8 mouse cellular contexts compared by ENCODE assay signal in genomic region chr1:162075831-162076230, GRCm38 (mm10).
DNase-seq lines count a peak whose midpoint lies in the region; ATAC-seq and TF ChIP-seq lines count a peak whose summit lies in the region.
"Had no signal": no experiment of that assay in that cellular context is flagged by ENCODE, and none has a peak within 500 bp of the region (broad histone marks: within the 10 kb centered on the region; RNA-seq: fewer than 3 reads in every experiment).

No protein-coding gene starts in this region.

- WGBS in kidney, embryonic 14.5 days, result 57% methylated on average over 10 of the region's 10 CpGs
- 74% methylated on average over 10 of the region's 10 CpGs for WGBS in kidney, adult 2 months
- WGBS in embryonic facial prominence, embryonic 13.5 days, result 32% methylated on average over 10 of the region's 10 CpGs
- WGBS in midbrain, embryonic 16.5 days, result 61% methylated on average over 10 of the region's 10 CpGs

- TF ChIP-seq CTCF in kidney, adult 2 months (conservative IDR thresholded peaks at IDR 0.05; ENCODE audit: insufficient read depth, insufficient read length, low read depth, low read length), result no peak
- TF ChIP-seq CTCF in brain, embryonic 14.5 days (IDR thresholded peaks at IDR 0.05; ENCODE audit: borderline replicate concordance, extremely low read depth, insufficient read depth, insufficient read length), result no peak

- H3K4me3 ChIP-seq in kidney, embryonic 14.5 days (ENCODE audit: low read length), result no peak overlapping the region
- H3K4me3 ChIP-seq in kidney, adult 2 months (ENCODE audit: insufficient read depth, low read depth, low read length), result no peak overlapping the region
- H3K4me3 ChIP-seq in embryonic facial prominence, embryonic 13.5 days, result no peak overlapping the region
- no peak overlapping the region for H3K4me3 ChIP-seq in midbrain, embryonic 16.5 days (ENCODE audit: low read depth, low read length)

- no peaks in the 10 kb centered on the region for H3K36me3 ChIP-seq in kidney, embryonic 14.5 days (ENCODE audit: control insufficient read depth, insufficient read depth, low read length)
- H3K36me3 ChIP-seq in kidney, adult 2 months (ENCODE audit: control insufficient read depth, insufficient read depth, low read length), result no peaks in the 10 kb centered on the region
- H3K36me3 ChIP-seq in embryonic facial prominence, embryonic 13.5 days, result no peaks in the 10 kb centered on the region
- H3K36me3 ChIP-seq in midbrain, embryonic 16.5 days (ENCODE audit: control insufficient read depth, insufficient read depth, low read length), result 0 out of 2 replicates have a peak, but pooled peaks cover 2% of the 10 kb centered on the region

- ATAC-seq in kidney, embryonic 14.5 days (ENCODE audit: low FRiP score, low TSS enrichment), result no peak
- ATAC-seq in embryonic facial prominence, embryonic 13.5 days (ENCODE audit: insufficient number of reproducible peaks, insufficient read depth, low FRiP score, low TSS enrichment, low read depth), result no peak
- ATAC-seq in midbrain, embryonic 16.5 days, result 0 out of 2 replicates have a peak, but pooled peaks have one; percentile 42

- H3K27ac ChIP-seq in kidney, embryonic 14.5 days (ENCODE audit: low read depth, low read length), result peak overlapping the region; percentile 88
- H3K27ac ChIP-seq in kidney, adult 2 months (ENCODE audit: insufficient read depth, low read depth, low read length), result no peak overlapping the region
- peak overlapping the region; percentile 99 for H3K27ac ChIP-seq in embryonic facial prominence, embryonic 13.5 days
- no peak overlapping the region for H3K27ac ChIP-seq in midbrain, embryonic 16.5 days (ENCODE audit: low read length)

- H3K9ac ChIP-seq in kidney, embryonic 14.5 days (ENCODE audit: low read depth, low read length), result no peak overlapping the region
- peak overlapping the region; percentile 61 for H3K9ac ChIP-seq in embryonic facial prominence, embryonic 13.5 days
- no peak overlapping the region for H3K9ac ChIP-seq in midbrain, embryonic 16.5 days (ENCODE audit: low read depth, low read length)

- H3K27me3 ChIP-seq in kidney, embryonic 14.5 days (ENCODE audit: control insufficient read depth, insufficient read depth, low read length), result no peaks in the 10 kb centered on the region
- no peaks in the 10 kb centered on the region for H3K27me3 ChIP-seq in kidney, adult 2 months (replicated peaks; ENCODE audit: control insufficient read depth, insufficient read depth, low read length)
- H3K27me3 ChIP-seq in embryonic facial prominence, embryonic 13.5 days, result no peaks in the 10 kb centered on the region
- H3K27me3 ChIP-seq in midbrain, embryonic 16.5 days (ENCODE audit: control insufficient read depth, insufficient read depth, low read depth, low read length), result no peaks in the 10 kb centered on the region

- peaks cover 18% of the 10 kb centered on the region for H3K4me1 ChIP-seq in kidney, embryonic 14.5 days (ENCODE audit: control insufficient read depth, insufficient read depth, low read length)
- H3K4me1 ChIP-seq in kidney, adult 2 months (ENCODE audit: control insufficient read depth, insufficient read depth, low read length), result no peaks in the 10 kb centered on the region
- peaks cover 57% of the 10 kb centered on the region for H3K4me1 ChIP-seq in embryonic facial prominence, embryonic 13.5 days
- no peaks in the 10 kb centered on the region for H3K4me1 ChIP-seq in midbrain, embryonic 16.5 days (ENCODE audit: control insufficient read depth, insufficient read depth, low read length)

- no peak for TF ChIP-seq POLR2A in kidney, adult 2 months (IDR thresholded peaks at IDR 0.05; ENCODE audit: low read depth, low read length)
- no peak for TF ChIP-seq POLR2A in brain, embryonic 14.5 days (IDR thresholded peaks at IDR 0.05; ENCODE audit: borderline replicate concordance, extremely low read depth, insufficient read depth, insufficient read length, poor library complexity, severe bottlenecking)

- no peaks in the 10 kb centered on the region for H3K9me3 ChIP-seq in kidney, embryonic 14.5 days (ENCODE audit: control insufficient read depth, low read length)
- H3K9me3 ChIP-seq in embryonic facial prominence, embryonic 13.5 days, result no peaks in the 10 kb centered on the region
- no peaks in the 10 kb centered on the region for H3K9me3 ChIP-seq in midbrain, embryonic 16.5 days (replicated peaks; ENCODE audit: control insufficient read depth, low read length, poor library complexity, severe bottlenecking)

- H3K4me2 ChIP-seq in kidney, embryonic 14.5 days (replicated peaks; ENCODE audit: low read depth, low read length), result no peak overlapping the region
- H3K4me2 ChIP-seq in embryonic facial prominence, embryonic 13.5 days, result peak overlapping the region; percentile 45
- H3K4me2 ChIP-seq in midbrain, embryonic 16.5 days (ENCODE audit: low read length), result no peak overlapping the region

- no peak for DNase-seq in kidney, adult 2 months
- DNase-seq in brain, embryonic 14.5 days (ENCODE audit: low read depth), result peak; percentile 51
- DNase-seq in cerebellum, postnatal 25 days, result no peak
- DNase-seq in ovary, adult 18-20 months (ENCODE audit: low spot score), result no peak
- DNase-seq: thymus, adult 2 months had no signal

Comparison
In these comparisons a context has a peak if more than half of its experiments do, and no peak if none do; other contexts are left out.
1. H3K27ac ChIP-seq: peak in kidney, embryonic 14.5 days (single experiment) and embryonic facial prominence, embryonic 13.5 days (single experiment); none in kidney, adult 2 months (single experiment) and midbrain, embryonic 16.5 days (single experiment).